In genomic region chr10:8952922-8953321, GRCm38 (mm10) we compare ENCODE assay signal across 21 mouse cellular contexts.
"Had no signal": no experiment of that assay in that cellular context is flagged by ENCODE, and none has a peak within 500 bp of the region (broad histone marks: within the 10 kb centered on the region; RNA-seq: fewer than 3 reads in every experiment).

No protein-coding gene starts in this region.

- H3K4me3 ChIP-seq: kidney, embryonic 15.5 days; layer of hippocampus, adult 2 months; limb, embryonic 10.5 days; limb, embryonic 13.5 days; liver, embryonic 13.5 days; midbrain, embryonic 12.5 days; midbrain, embryonic 15.5 days; neural tube, embryonic 12.5 days; neural tube, embryonic 15.5 days; stomach, embryonic 15.5 days had no signal

- H3K4me2 ChIP-seq: kidney, embryonic 15.5 days; limb, embryonic 13.5 days; liver, embryonic 13.5 days; midbrain, embryonic 12.5 days; midbrain, embryonic 15.5 days; neural tube, embryonic 12.5 days; neural tube, embryonic 15.5 days; stomach, embryonic 15.5 days had no signal

- H3K27ac ChIP-seq: kidney, embryonic 15.5 days; layer of hippocampus, adult 2 months; limb, embryonic 10.5 days; limb, embryonic 13.5 days; liver, embryonic 13.5 days; macrophage; midbrain, embryonic 12.5 days; midbrain, embryonic 15.5 days; neural tube, embryonic 12.5 days; neural tube, embryonic 15.5 days; stomach, embryonic 15.5 days had no signal

- ATAC-seq: midbrain, embryonic 15.5 days had no signal

- H3K9ac ChIP-seq: kidney, embryonic 15.5 days; limb, embryonic 13.5 days; liver, embryonic 13.5 days; midbrain, embryonic 12.5 days; midbrain, embryonic 15.5 days; neural tube, embryonic 12.5 days; neural tube, embryonic 15.5 days; stomach, embryonic 15.5 days had no signal

- H3K27me3 ChIP-seq: kidney, embryonic 15.5 days; limb, embryonic 13.5 days; liver, embryonic 13.5 days; midbrain, embryonic 12.5 days; midbrain, embryonic 15.5 days; neural tube, embryonic 12.5 days; neural tube, embryonic 15.5 days; stomach, embryonic 15.5 days had no signal

- H3K4me1 ChIP-seq: liver, embryonic 13.5 days; midbrain, embryonic 12.5 days had no signal

- DNase-seq: kidney, adult 11 months; kidney, adult 8-10 months; kidney, postnatal 14 days; kidney, postnatal 4 days; layer of hippocampus, adult 9-11 months; liver; liver, embryonic 13.5 days; lung, adult 2 months; lung, postnatal 14 days; retina, postnatal 1 day; thymus, postnatal 25 days had no signal

- H3K36me3 ChIP-seq: kidney, embryonic 15.5 days; limb, embryonic 10.5 days; limb, embryonic 13.5 days; liver, embryonic 13.5 days; midbrain, embryonic 12.5 days; midbrain, embryonic 15.5 days; neural tube, embryonic 12.5 days; neural tube, embryonic 15.5 days; stomach, embryonic 15.5 days had no signal

- H3K9me3 ChIP-seq: kidney, embryonic 15.5 days; limb, embryonic 10.5 days; limb, embryonic 13.5 days; liver, embryonic 13.5 days; midbrain, embryonic 12.5 days; midbrain, embryonic 15.5 days; neural tube, embryonic 12.5 days; neural tube, embryonic 15.5 days; stomach, embryonic 15.5 days had no signal
